Mouse (Mus musculus): ENCODE measurements around the gene Nrl. TPM values are rescaled to one million over a fixed set of nuclear protein-coding genes. Genes with fewer than 3 reads are reported as not detected.
A peak's percentile ranks its signal among the peaks of the same experiment; 100 is the strongest.

Gene Nrl
- polyA plus RNA-seq, 1 experiment: not detected

- 52% methylated on average over 4 of the region's 4 CpGs for WGBS
- H3K27ac ChIP-seq (ENCODE audit: insufficient read depth, low read depth, low read length): no peak overlapping the region; the same call in 1 of the 2 replicates
- H3K4me1 ChIP-seq (ENCODE audit: control insufficient read depth, insufficient read depth, low read length): peaks cover 30% of the 10 kb centered on the region
- TF ChIP-seq POLR2A (IDR thresholded peaks at IDR 0.05; ENCODE audit: insufficient read depth, low read depth, low read length): no peak
- no peak for TF ChIP-seq CTCF (IDR thresholded peaks at IDR 0.05; ENCODE audit: insufficient read depth, low read depth, low read length)
- H3K4me3 ChIP-seq (ENCODE audit: insufficient read depth, low read depth, low read length): no peak overlapping the region
Observed at GRCm38 (mm10) chr14:55519604-55520003, 5.2 kb downstream of the Nrl start.

GRCm38 (mm10) chr14:55518897-55519296 is 5.9 kb downstream of the Nrl start:
- H3K4me1 ChIP-seq (ENCODE audit: control insufficient read depth, insufficient read depth, low read length): peaks cover 30% of the 10 kb centered on the region
- 63% methylated on average over 2 of the region's 2 CpGs for WGBS
- no peak overlapping the region for H3K4me3 ChIP-seq (ENCODE audit: insufficient read depth, low read depth, low read length)
- H3K27ac ChIP-seq (ENCODE audit: insufficient read depth, low read depth, low read length): 0 out of 2 replicates have a peak overlapping the region, but pooled peaks have one; percentile 5
- TF ChIP-seq POLR2A (IDR thresholded peaks at IDR 0.05; ENCODE audit: insufficient read depth, low read depth, low read length): no peak
- TF ChIP-seq CTCF (IDR thresholded peaks at IDR 0.05; ENCODE audit: insufficient read depth, low read depth, low read length): no peak

GRCm38 (mm10) chr14:55515846-55516245 is 8.9 kb downstream of the Nrl start:
- Histone ChIP-seq H3K27ac (ENCODE audit: insufficient read depth, low read depth, low read length) (0 out of 2 replicates have a peak overlapping the region, but pooled peaks have one; percentile 74), H3K4me3 (ENCODE audit: insufficient read depth, low read depth, low read length) (peak overlapping the region; percentile 16), H3K4me1 (ENCODE audit: control insufficient read depth, insufficient read depth, low read length) (peaks cover 39% of the 10 kb centered on the region)
- WGBS: 67% methylated on average over 4 of the region's 4 CpGs
- TF ChIP-seq POLR2A (IDR thresholded peaks at IDR 0.05; ENCODE audit: insufficient read depth, low read depth, low read length) (no peak), CTCF (IDR thresholded peaks at IDR 0.05; ENCODE audit: insufficient read depth, low read depth, low read length) (no peak)

- Histone ChIP-seq H3K4me3 (ENCODE audit: insufficient read depth, low read depth, low read length) (peak overlapping the region; percentile 36), H3K4me1 (ENCODE audit: control insufficient read depth, insufficient read depth, low read length) (peaks cover 39% of the 10 kb centered on the region), H3K27ac (ENCODE audit: insufficient read depth, low read depth, low read length) (peak overlapping the region; percentile 29; the same call in 1 of the 2 replicates)
- WGBS: 57% methylated on average over 10 of the region's 10 CpGs
- TF ChIP-seq CTCF (IDR thresholded peaks at IDR 0.05; ENCODE audit: insufficient read depth, low read depth, low read length) (no peak), POLR2A (IDR thresholded peaks at IDR 0.05; ENCODE audit: insufficient read depth, low read depth, low read length) (no peak)
Observed at GRCm38 (mm10) chr14:55513927-55514326, 10.9 kb downstream of the Nrl start.

- peak overlapping the region; percentile 94 for H3K27ac ChIP-seq (ENCODE audit: insufficient read depth, low read depth, low read length)
Observed at GRCm38 (mm10) chr14:55511037-55511436, 13.7 kb downstream of the Nrl start.

GRCm38 (mm10) chr14:55510125-55510731 is 14.6 kb downstream of the Nrl start, which contains the start of gene Cpne6:
TSS of gene Cpne6 (plus strand) at chr14:55510445.
- Histone ChIP-seq H3K4me3 (ENCODE audit: insufficient read depth, low read depth, low read length) (peak within 1 kb of the TSS; percentile 55), H3K27ac (ENCODE audit: insufficient read depth, low read depth, low read length) (peak within 1 kb of the TSS; percentile 94), H3K4me1 (ENCODE audit: control insufficient read depth, insufficient read depth, low read length) (peaks cover 36% of the 10 kb centered on the region)
- TF ChIP-seq CTCF (IDR thresholded peaks at IDR 0.05; ENCODE audit: insufficient read depth, low read depth, low read length): no peak
- peak; percentile 55 for TF ChIP-seq POLR2A (IDR thresholded peaks at IDR 0.05; ENCODE audit: insufficient read depth, low read depth, low read length)
- 30% methylated on average over 22 of the region's 22 CpGs for WGBS

More at GRCm38 (mm10) chr14:55511037-55511436, 13.7 kb downstream of the Nrl start:
- 15% methylated on average over 7 of the region's 7 CpGs for WGBS
- Histone ChIP-seq H3K4me1 (ENCODE audit: control insufficient read depth, insufficient read depth, low read length) (peaks cover 34% of the 10 kb centered on the region), H3K4me3 (ENCODE audit: insufficient read depth, low read depth, low read length) (peak overlapping the region; percentile 55)
- no peak for TF ChIP-seq CTCF (IDR thresholded peaks at IDR 0.05; ENCODE audit: insufficient read depth, low read depth, low read length)
- 0 out of 2 replicates have a peak, but pooled peaks have one; percentile 15 for TF ChIP-seq POLR2A (IDR thresholded peaks at IDR 0.05; ENCODE audit: insufficient read depth, low read depth, low read length)

GRCm38 (mm10) chr14:55509540-55509939 is 15.2 kb downstream of the Nrl start:
- Histone ChIP-seq H3K4me1 (ENCODE audit: control insufficient read depth, insufficient read depth, low read length) (peaks cover 38% of the 10 kb centered on the region), H3K4me3 (ENCODE audit: insufficient read depth, low read depth, low read length) (no peak overlapping the region), H3K27ac (ENCODE audit: insufficient read depth, low read depth, low read length) (no peak overlapping the region)
- 72% methylated on average over 10 of the region's 10 CpGs for WGBS
- TF ChIP-seq POLR2A (IDR thresholded peaks at IDR 0.05; ENCODE audit: insufficient read depth, low read depth, low read length) (no peak), CTCF (IDR thresholded peaks at IDR 0.05; ENCODE audit: insufficient read depth, low read depth, low read length) (no peak)

GRCm38 (mm10) chr14:55507801-55508200 is 17.0 kb downstream of the Nrl start:
- 68% methylated on average over 7 of the region's 7 CpGs for WGBS
- no peak overlapping the region for H3K4me3 ChIP-seq (ENCODE audit: insufficient read depth, low read depth, low read length)
- TF ChIP-seq POLR2A (IDR thresholded peaks at IDR 0.05; ENCODE audit: insufficient read depth, low read depth, low read length): no peak
- TF ChIP-seq CTCF (IDR thresholded peaks at IDR 0.05; ENCODE audit: insufficient read depth, low read depth, low read length): no peak
- no peak overlapping the region for H3K27ac ChIP-seq (ENCODE audit: insufficient read depth, low read depth, low read length)
- H3K4me1 ChIP-seq (ENCODE audit: control insufficient read depth, insufficient read depth, low read length): peaks cover 38% of the 10 kb centered on the region

- Histone ChIP-seq H3K4me3 (ENCODE audit: insufficient read depth, low read depth, low read length) (no peak overlapping the region), H3K4me1 (ENCODE audit: control insufficient read depth, insufficient read depth, low read length) (peaks cover 23% of the 10 kb centered on the region), H3K27ac (ENCODE audit: insufficient read depth, low read depth, low read length) (no peak overlapping the region)
- no peak for TF ChIP-seq POLR2A (IDR thresholded peaks at IDR 0.05; ENCODE audit: insufficient read depth, low read depth, low read length)
- TF ChIP-seq CTCF (IDR thresholded peaks at IDR 0.05; ENCODE audit: insufficient read depth, low read depth, low read length): no peak
- WGBS: 71% methylated on average over 9 of the region's 9 CpGs
Observed at GRCm38 (mm10) chr14:55505612-55506011, 19.2 kb downstream of the Nrl start.

Data from olfactory bulb, adult 2 months (tissue).